Mouse (Mus musculus): ENCODE measurements at regions not wholly inside any gene's neighbourhood (a gene's known extent, or its start where the extent isn't known, plus 50 kb on each side); places are given as distances from the start of the nearest gene placed in this dataset.
A peak's percentile ranks its signal among the peaks of the same experiment; 100 is the strongest.

DNA sequence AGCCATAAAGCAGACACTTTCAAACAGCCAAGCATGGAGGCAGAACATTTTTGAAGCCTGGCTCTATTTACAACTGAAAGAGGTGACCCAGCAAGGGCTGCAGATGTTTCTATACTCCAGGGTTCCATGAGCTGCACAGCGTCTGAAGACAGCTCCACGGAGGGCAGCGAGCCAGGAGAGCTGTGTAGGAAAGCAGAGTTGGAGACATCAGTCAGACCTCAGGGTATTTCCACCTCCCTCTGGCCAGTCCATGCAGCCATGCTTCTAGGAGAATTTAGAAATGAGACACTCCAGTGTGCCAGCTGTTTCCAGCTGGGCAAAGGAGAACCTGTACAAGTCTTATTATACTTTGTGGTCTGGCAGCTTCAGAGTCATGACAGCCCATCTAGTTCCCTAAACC lies 85.8 kb downstream of the Aldh8a1 start:
- Histone ChIP-seq H3K4me3 (replicated peaks; ENCODE audit: low read length) (no peak overlapping the region), H3K27ac (replicated peaks; ENCODE audit: low read depth, low read length) (no peak overlapping the region), H3K27me3 (ENCODE audit: control insufficient read depth, insufficient read depth, low read length) (no peaks in the 10 kb centered on the region), H3K4me1 (ENCODE audit: control insufficient read depth, insufficient read depth, low read length) (peaks cover 18% of the 10 kb centered on the region), H3K4me2 (replicated peaks; ENCODE audit: low read depth, low read length, severe bottlenecking) (no peak overlapping the region), H3K9me3 (ENCODE audit: control insufficient read depth, low read length) (no peaks in the 10 kb centered on the region), H3K36me3 (ENCODE audit: control insufficient read depth, insufficient read depth, low read length) (no peaks in the 10 kb centered on the region), H3K9ac (ENCODE audit: low read depth, low read length, severe bottlenecking) (no peak overlapping the region)
- no peak for TF ChIP-seq POLR2A (IDR thresholded peaks at IDR 0.05; ENCODE audit: borderline replicate concordance, extremely low read depth, insufficient read depth, insufficient read length)
- ATAC-seq (ENCODE audit: low FRiP score, low read depth), result peak; percentile 62
- DNase-seq (ENCODE audit: low spot score), result peak; percentile 60
- 13% methylated on average over 3 of the region's 3 CpGs for WGBS

DNA sequence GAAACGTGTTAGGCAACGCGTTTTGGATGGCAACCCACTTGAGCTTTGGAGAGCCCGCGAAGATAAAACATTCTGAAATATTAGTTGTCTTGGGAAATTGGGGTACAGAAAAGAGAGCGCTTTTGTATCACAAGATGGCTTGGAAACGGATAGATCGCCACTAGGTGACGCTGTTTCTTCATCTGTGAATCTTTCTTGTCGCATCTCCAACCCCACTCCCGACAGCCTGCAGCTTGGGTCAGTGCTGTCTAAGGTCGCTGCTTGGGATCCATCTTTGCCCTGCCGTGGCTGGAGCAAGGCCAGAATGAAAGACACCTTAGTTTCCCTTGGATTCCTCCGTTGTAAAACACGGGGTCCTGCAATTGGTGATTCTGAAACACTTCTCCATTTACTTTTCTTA lies 88.3 kb downstream of the Aldh8a1 start:
- H3K4me1 ChIP-seq (ENCODE audit: control insufficient read depth, insufficient read depth, low read length), result peaks cover 18% of the 10 kb centered on the region
- H3K27ac ChIP-seq (replicated peaks; ENCODE audit: low read depth, low read length), result no peak overlapping the region
- peak; percentile 64 for ATAC-seq (ENCODE audit: low FRiP score, low read depth)
- TF ChIP-seq POLR2A (IDR thresholded peaks at IDR 0.05; ENCODE audit: borderline replicate concordance, extremely low read depth, insufficient read depth, insufficient read length), result no peak
- DNase-seq (ENCODE audit: low spot score), result peak; percentile 95
- no peaks in the 10 kb centered on the region for H3K27me3 ChIP-seq (ENCODE audit: control insufficient read depth, insufficient read depth, low read length)
- H3K36me3 ChIP-seq (ENCODE audit: control insufficient read depth, insufficient read depth, low read length), result no peaks in the 10 kb centered on the region
- 2% methylated on average over 15 of the region's 15 CpGs for WGBS
- H3K4me3 ChIP-seq (replicated peaks; ENCODE audit: low read length), result no peak overlapping the region
- H3K9me3 ChIP-seq (ENCODE audit: control insufficient read depth, low read length), result no peaks in the 10 kb centered on the region
- H3K4me2 ChIP-seq (replicated peaks; ENCODE audit: low read depth, low read length, severe bottlenecking), result 0 out of 2 replicates have a peak overlapping the region, but pooled peaks have one; percentile 6
- no peak overlapping the region for H3K9ac ChIP-seq (ENCODE audit: low read depth, low read length, severe bottlenecking)

DNA sequence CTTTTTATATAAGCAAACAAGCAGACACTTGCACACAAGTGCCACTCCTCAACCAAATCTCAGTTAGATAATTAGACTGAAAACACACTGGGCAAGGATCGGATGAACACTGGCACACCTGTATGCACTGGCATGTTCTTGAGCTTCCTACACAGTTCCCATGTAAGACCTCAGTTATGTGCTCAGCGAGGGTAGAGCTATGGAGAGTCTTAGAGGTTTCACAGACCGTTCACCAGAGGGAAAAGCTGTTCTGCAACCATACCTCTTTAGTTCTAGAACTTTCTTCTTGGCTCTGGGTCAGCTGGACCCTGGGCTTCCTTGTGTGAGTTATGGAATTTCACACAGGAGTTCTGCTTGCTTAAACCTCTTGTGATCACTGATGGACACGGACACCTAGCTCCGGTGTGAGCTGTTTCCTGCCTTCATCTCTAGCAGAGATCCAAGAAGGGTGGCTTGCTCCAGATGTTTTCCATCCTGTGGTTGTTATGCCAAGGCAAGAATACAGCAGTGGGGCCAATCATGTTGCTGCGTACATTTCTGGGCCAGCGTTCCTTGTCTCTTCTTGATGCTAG lies 88.8 kb downstream of the Aldh8a1 start:
- Histone ChIP-seq H3K27ac (replicated peaks; ENCODE audit: low read depth, low read length) (no peak overlapping the region), H3K4me2 (replicated peaks; ENCODE audit: low read depth, low read length, severe bottlenecking) (0 out of 2 replicates have a peak overlapping the region, but pooled peaks have one; percentile 6), H3K9ac (ENCODE audit: low read depth, low read length, severe bottlenecking) (no peak overlapping the region), H3K4me1 (ENCODE audit: control insufficient read depth, insufficient read depth, low read length) (peaks cover 13% of the 10 kb centered on the region), H3K9me3 (ENCODE audit: control insufficient read depth, low read length) (no peaks in the 10 kb centered on the region), H3K4me3 (replicated peaks; ENCODE audit: low read length) (no peak overlapping the region), H3K27me3 (ENCODE audit: control insufficient read depth, insufficient read depth, low read length) (no peaks in the 10 kb centered on the region), H3K36me3 (ENCODE audit: control insufficient read depth, insufficient read depth, low read length) (no peaks in the 10 kb centered on the region)
- WGBS, result 44% methylated on average over 7 of the region's 7 CpGs
- ATAC-seq (ENCODE audit: low FRiP score, low read depth), result no peak
- TF ChIP-seq POLR2A (IDR thresholded peaks at IDR 0.05; ENCODE audit: borderline replicate concordance, extremely low read depth, insufficient read depth, insufficient read length), result no peak
- DNase-seq (ENCODE audit: low spot score), result no peak

- ATAC-seq (ENCODE audit: low FRiP score, low read depth) (no peak), DNase-seq (ENCODE audit: low spot score) (no peak)
- TF ChIP-seq POLR2A (IDR thresholded peaks at IDR 0.05; ENCODE audit: borderline replicate concordance, extremely low read depth, insufficient read depth, insufficient read length), result no peak
- no peaks in the 10 kb centered on the region for H3K36me3 ChIP-seq (ENCODE audit: control insufficient read depth, insufficient read depth, low read length)
- H3K9me3 ChIP-seq (ENCODE audit: control insufficient read depth, low read length), result no peaks in the 10 kb centered on the region
- 27% methylated on average over 4 of the region's 4 CpGs for WGBS
- H3K9ac ChIP-seq (ENCODE audit: low read depth, low read length, severe bottlenecking), result no peak overlapping the region
- no peak overlapping the region for H3K4me3 ChIP-seq (replicated peaks; ENCODE audit: low read length)
- no peak overlapping the region for H3K27ac ChIP-seq (replicated peaks; ENCODE audit: low read depth, low read length)
- H3K27me3 ChIP-seq (ENCODE audit: control insufficient read depth, insufficient read depth, low read length), result no peaks in the 10 kb centered on the region
- no peak overlapping the region for H3K4me2 ChIP-seq (replicated peaks; ENCODE audit: low read depth, low read length, severe bottlenecking)
- peaks cover 10% of the 10 kb centered on the region for H3K4me1 ChIP-seq (ENCODE audit: control insufficient read depth, insufficient read depth, low read length)
These were observed 90.5 kb downstream of the Aldh8a1 start for GRCm38 (mm10) chr10:21467425-21468085.

DNA sequence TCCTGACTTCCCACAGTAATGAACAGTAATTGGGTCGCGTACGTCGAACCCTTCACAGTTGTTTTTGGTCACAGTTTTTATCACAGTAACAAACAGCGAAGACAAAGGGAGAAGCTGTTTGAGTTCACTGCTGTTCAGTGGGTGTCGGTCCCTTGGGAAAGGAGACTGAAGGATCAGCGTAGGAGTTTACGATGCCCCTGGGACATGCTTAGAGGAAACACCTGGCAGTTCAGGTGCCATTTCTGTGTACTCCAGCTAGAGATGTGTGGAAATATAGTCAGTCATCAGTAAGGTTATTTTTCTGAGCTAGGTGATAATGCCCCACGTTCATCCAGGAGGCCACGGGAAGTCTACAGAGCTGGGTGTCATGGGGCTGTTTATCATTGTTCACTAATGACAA lies 91.3 kb downstream of the Aldh8a1 start:
- no peak overlapping the region for H3K27ac ChIP-seq (replicated peaks; ENCODE audit: low read depth, low read length)
- no peak for ATAC-seq (ENCODE audit: low FRiP score, low read depth)
- 43% methylated on average over 10 of the region's 10 CpGs for WGBS
- no peak overlapping the region for H3K9ac ChIP-seq (ENCODE audit: low read depth, low read length, severe bottlenecking)
- H3K4me1 ChIP-seq (ENCODE audit: control insufficient read depth, insufficient read depth, low read length), result peaks cover 4% of the 10 kb centered on the region; the same call in 1 of the 2 replicates
- no peak overlapping the region for H3K4me2 ChIP-seq (replicated peaks; ENCODE audit: low read depth, low read length, severe bottlenecking)
- H3K9me3 ChIP-seq (ENCODE audit: control insufficient read depth, low read length), result no peaks in the 10 kb centered on the region
- no peak for DNase-seq (ENCODE audit: low spot score)
- H3K36me3 ChIP-seq (ENCODE audit: control insufficient read depth, insufficient read depth, low read length), result no peaks in the 10 kb centered on the region
- H3K4me3 ChIP-seq (replicated peaks; ENCODE audit: low read length), result no peak overlapping the region
- no peak for TF ChIP-seq POLR2A (IDR thresholded peaks at IDR 0.05; ENCODE audit: borderline replicate concordance, extremely low read depth, insufficient read depth, insufficient read length)
- H3K27me3 ChIP-seq (ENCODE audit: control insufficient read depth, insufficient read depth, low read length), result no peaks in the 10 kb centered on the region

All from limb, embryonic 14.5 days (tissue).